Mouse (Mus musculus): Measurements from ENCODE around the gene Shprh. TPM values are rescaled to one million over a fixed set of nuclear protein-coding genes. Genes with fewer than 3 reads are reported as not detected.
"Not testable (repeated sequence)": the region's sequence is repeated elsewhere in the genome, so short reads cannot be mapped to it uniquely, and the experiment has no call there.

Shprh gene
- polyA plus RNA-seq, 1 experiment, result 3.8 TPM

DNA sequence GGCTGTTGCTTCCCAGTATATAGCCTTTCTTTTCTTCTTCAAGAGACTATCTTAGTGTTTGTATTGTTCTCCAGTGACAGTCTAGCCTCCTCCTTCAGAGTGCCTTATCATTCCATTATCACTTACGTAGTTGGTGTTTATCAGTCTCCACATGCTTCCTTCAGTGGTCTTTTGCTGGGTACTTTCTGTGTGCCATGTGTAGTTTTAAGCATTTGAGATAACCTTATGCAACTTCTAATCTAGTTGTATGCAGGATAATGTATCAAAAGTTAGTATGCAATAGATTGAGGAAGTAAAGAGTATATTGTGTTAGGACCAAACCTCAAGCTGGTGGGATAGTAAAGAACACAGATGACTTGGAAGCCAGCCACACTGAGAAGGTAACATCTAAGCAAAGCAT, 59.4 kb downstream of the Shprh start:
- 51% methylated on average over 1 of the region's 1 CpGs for WGBS
- TF ChIP-seq POLR2A (IDR thresholded peaks at IDR 0.05; ENCODE audit: borderline replicate concordance, control insufficient read depth, low read depth, low read length), result no peak
- TF ChIP-seq CTCF (IDR thresholded peaks at IDR 0.05; ENCODE audit: control insufficient read depth, insufficient read depth, low read length), result no peak
- no peaks in the 10 kb centered on the region; the same call in 1 of the 2 replicates for H3K4me1 ChIP-seq (ENCODE audit: control insufficient read depth, insufficient read depth, low read length)
- H3K4me3 ChIP-seq (replicated peaks; ENCODE audit: control insufficient read depth, low read depth, low read length), result no peak overlapping the region
- no peak overlapping the region for H3K27ac ChIP-seq (ENCODE audit: control insufficient read depth, insufficient read depth, low read depth, low read length, poor library complexity)

DNA sequence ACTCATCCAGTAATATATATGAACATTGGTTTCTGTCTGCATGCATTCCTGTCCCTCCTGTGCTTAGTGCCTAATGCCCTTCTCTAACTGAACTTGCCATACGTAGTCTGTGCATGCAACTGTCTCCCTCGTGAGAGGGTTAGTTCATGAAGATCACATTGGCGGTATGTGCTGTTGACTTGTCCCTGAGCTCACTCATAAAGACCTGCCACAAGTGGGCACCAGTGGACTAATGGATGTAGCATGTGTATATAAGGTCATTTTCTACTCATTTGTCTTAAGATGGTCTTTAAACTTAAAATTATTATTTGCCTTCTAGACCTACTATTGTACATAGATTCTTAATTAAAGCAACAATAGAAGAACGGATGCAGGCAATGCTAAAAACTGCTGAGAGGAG, 62.8 kb downstream of the Shprh start:
- Histone ChIP-seq H3K4me3 (replicated peaks; ENCODE audit: control insufficient read depth, low read depth, low read length) (no peak overlapping the region), H3K4me1 (ENCODE audit: control insufficient read depth, insufficient read depth, low read length) (no peaks in the 10 kb centered on the region), H3K27ac (ENCODE audit: control insufficient read depth, insufficient read depth, low read depth, low read length, poor library complexity) (no peak overlapping the region)
- 83% methylated on average over 4 of the region's 4 CpGs for WGBS
- TF ChIP-seq POLR2A (IDR thresholded peaks at IDR 0.05; ENCODE audit: borderline replicate concordance, control insufficient read depth, low read depth, low read length), result no peak

DNA sequence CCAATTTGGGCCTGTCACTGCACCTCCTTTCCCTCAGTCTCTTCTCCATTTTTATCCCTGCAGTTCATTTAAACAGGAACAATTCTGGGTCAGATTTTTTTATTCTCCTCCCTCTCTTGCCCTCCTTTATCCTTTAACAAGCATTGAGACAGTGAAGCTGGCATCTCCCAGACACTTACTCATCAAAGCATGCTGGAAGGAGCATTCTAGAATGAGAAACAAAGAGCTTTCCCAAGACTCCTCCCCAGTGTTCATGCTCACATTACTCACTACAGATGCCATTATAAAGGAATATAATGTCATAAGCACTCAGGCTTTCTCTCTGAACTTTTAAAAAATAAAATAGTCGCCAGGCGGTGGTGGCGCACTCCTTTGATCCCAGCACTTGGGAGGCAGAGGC, 77.2 kb downstream of the Shprh start:
- 81% methylated on average over 3 of the region's 3 CpGs for WGBS
- TF ChIP-seq POLR2A (IDR thresholded peaks at IDR 0.05; ENCODE audit: borderline replicate concordance, control insufficient read depth, low read depth, low read length) (no peak), CTCF (IDR thresholded peaks at IDR 0.05; ENCODE audit: control insufficient read depth, insufficient read depth, low read length) (no peak)
- H3K4me3 ChIP-seq (replicated peaks; ENCODE audit: control insufficient read depth, low read depth, low read length), result no peak overlapping the region

DNA sequence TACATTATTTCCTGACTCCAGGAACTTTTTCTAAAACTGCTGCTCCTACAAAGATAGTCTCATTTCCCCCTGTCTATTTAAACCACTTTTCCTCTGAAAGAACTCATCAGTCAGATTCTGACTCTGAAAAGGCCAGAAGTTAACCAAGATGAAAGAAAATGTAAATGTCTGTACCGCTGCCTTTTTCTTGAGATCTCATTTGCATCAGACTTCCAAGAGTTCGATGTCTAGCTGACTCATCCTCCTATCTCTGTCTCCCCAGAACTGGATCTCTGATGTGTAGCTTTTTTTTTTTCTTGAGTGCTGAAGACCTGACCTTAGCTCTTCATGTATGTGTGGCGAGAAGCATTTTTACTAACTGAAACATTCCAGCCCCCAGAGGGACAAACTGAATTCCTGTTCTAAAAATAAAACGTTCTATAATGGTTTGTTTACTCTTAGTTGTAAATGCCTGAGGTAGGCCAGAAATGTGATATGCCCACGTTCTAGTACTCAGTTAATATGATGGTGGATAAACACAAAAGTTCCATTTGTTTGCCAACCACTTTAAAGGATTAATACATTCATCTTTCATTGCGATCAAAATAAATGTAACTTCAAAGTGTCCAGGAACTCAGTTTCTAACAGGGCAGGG, 80.4 kb downstream of the Shprh start:
- TF ChIP-seq POLR2A (IDR thresholded peaks at IDR 0.05; ENCODE audit: borderline replicate concordance, control insufficient read depth, low read depth, low read length), result no peak
- TF ChIP-seq CTCF (IDR thresholded peaks at IDR 0.05; ENCODE audit: control insufficient read depth, insufficient read depth, low read length), result no peak
- WGBS, result 61% methylated on average over 6 of the region's 6 CpGs
- Histone ChIP-seq H3K4me3 (replicated peaks; ENCODE audit: control insufficient read depth, low read depth, low read length) (no peak overlapping the region), H3K27ac (ENCODE audit: control insufficient read depth, insufficient read depth, low read depth, low read length, poor library complexity) (no peak overlapping the region), H3K4me1 (ENCODE audit: control insufficient read depth, insufficient read depth, low read length) (no peaks in the 10 kb centered on the region)

More for the DNA sequence above, 77.2 kb downstream of the Shprh start:
- Histone ChIP-seq H3K27ac (ENCODE audit: control insufficient read depth, insufficient read depth, low read depth, low read length, poor library complexity) (no peak overlapping the region), H3K4me1 (ENCODE audit: control insufficient read depth, insufficient read depth, low read length) (no peaks in the 10 kb centered on the region)

DNA sequence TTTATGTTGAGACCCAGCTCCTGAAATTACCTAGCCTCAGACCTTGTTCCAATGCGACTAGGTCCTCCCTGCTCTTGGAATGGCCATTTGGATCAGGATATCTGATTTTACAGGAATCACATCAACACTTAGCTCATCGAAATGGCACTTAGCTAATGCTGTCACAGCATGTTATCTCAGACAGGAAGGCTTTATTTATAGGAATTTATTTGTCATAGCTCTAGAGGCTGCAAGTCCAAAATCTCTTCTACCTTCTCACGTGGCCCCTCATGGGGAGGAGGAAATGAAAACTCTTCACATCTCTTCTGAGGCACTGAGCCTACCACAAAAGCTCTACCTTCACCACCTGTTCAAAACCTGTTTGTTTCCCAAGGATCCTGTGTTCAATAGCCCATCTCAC, 84.0 kb downstream of the Shprh start:
- no peaks in the 10 kb centered on the region for H3K4me1 ChIP-seq (ENCODE audit: control insufficient read depth, insufficient read depth, low read length)
- WGBS, result 65% methylated on average over 3 of the region's 3 CpGs
- no peak overlapping the region for H3K4me3 ChIP-seq (replicated peaks; ENCODE audit: control insufficient read depth, low read depth, low read length)
- TF ChIP-seq CTCF (IDR thresholded peaks at IDR 0.05; ENCODE audit: control insufficient read depth, insufficient read depth, low read length) (no peak), POLR2A (IDR thresholded peaks at IDR 0.05; ENCODE audit: borderline replicate concordance, control insufficient read depth, low read depth, low read length) (no peak)
- no peak overlapping the region for H3K27ac ChIP-seq (ENCODE audit: control insufficient read depth, insufficient read depth, low read depth, low read length, poor library complexity)

DNA sequence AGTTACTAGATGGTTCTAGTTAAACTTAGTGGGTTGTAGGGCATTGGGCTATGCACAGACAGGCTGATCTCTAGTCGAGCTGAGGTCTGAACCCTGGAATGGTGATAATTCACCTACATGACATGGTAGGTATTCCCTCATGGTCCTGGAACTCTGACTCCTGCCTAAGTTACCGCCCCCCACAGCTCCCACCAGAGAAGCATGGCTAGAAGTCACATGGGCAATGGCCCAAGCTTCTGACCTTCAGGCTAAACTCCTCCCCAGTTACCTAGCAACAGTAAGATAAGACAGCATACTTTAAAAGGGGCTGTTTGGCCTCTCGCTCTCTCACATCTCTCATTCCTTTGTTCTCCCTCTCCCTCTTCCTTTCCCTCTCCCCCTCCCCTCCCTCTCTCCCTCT, 93.8 kb downstream of the Shprh start:
- WGBS, result 79% methylated on average over 3 of the region's 3 CpGs
- H3K4me1 ChIP-seq (ENCODE audit: control insufficient read depth, insufficient read depth, low read length); H3K4me3 ChIP-seq (replicated peaks; ENCODE audit: control insufficient read depth, low read depth, low read length); H3K27ac ChIP-seq (ENCODE audit: control insufficient read depth, insufficient read depth, low read depth, low read length, poor library complexity): not testable (repeated sequence)

DNA sequence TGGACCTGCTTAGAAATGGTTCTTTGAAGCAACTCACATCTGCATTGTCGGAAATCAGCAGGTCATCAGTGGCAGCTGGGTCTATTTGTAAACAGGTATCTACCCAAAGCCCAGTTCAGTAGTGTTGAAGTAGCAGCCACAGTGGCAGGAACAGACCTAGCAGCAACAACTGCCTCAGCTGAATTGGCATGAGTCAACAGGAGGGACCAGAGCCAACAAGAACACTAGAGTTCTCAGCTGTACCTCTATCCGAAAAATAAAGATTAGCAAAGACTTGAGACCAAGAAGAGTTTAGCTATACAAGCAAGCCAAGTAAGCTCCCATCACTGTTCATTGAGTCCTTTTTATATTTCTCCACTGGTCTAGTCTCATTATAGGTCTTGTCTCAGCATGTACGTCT, 99.0 kb downstream of the Shprh start:
- no peaks in the 10 kb centered on the region for H3K4me1 ChIP-seq (ENCODE audit: control insufficient read depth, insufficient read depth, low read length)
- TF ChIP-seq CTCF (IDR thresholded peaks at IDR 0.05; ENCODE audit: control insufficient read depth, insufficient read depth, low read length) (no peak), POLR2A (IDR thresholded peaks at IDR 0.05; ENCODE audit: borderline replicate concordance, control insufficient read depth, low read depth, low read length) (no peak)
- 82% methylated on average over 3 of the region's 3 CpGs for WGBS
- no peak overlapping the region for H3K27ac ChIP-seq (ENCODE audit: control insufficient read depth, insufficient read depth, low read depth, low read length, poor library complexity)
- no peak overlapping the region for H3K4me3 ChIP-seq (replicated peaks; ENCODE audit: control insufficient read depth, low read depth, low read length)

DNA sequence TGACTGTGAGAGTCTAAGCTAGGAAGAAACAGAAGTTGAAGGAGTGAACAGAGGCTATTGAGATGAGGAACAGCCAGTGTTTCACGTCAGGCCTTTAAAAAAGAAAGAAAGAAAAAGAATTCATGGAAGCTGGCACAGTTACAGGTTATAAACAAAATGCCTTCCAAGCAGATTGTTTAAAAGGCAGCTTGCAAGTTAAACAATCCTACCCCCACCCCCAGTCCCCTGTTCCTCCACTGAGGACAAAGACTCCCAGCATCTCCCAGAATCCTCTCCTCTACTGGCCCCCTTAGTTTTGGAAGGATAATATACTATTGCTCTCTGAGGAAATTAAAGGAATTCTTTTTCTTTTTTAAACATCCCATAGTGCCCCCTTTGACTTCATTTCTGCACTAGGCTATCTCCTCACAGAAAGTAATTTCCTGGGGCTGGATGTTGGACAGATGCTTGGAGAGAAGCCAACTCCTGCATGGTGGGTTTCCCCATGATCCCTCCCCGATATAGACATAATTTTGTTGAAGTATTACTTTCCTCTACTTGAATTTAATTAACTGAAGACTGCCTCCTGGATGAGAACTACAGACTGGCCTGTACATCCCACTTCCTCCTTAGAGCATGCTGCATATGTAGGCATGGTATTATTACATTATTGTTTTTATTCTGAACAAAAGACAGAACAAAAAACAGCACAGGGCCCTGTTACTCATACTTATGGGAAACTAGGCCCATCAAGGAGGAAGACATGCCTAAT, 101.2 kb downstream of the Shprh start:
- TF ChIP-seq POLR2A (IDR thresholded peaks at IDR 0.05; ENCODE audit: borderline replicate concordance, control insufficient read depth, low read depth, low read length) (no peak), CTCF (IDR thresholded peaks at IDR 0.05; ENCODE audit: control insufficient read depth, insufficient read depth, low read length) (no peak)
- Histone ChIP-seq H3K4me3 (replicated peaks; ENCODE audit: control insufficient read depth, low read depth, low read length) (no peak overlapping the region), H3K4me1 (ENCODE audit: control insufficient read depth, insufficient read depth, low read length) (no peaks in the 10 kb centered on the region), H3K27ac (ENCODE audit: control insufficient read depth, insufficient read depth, low read depth, low read length, poor library complexity) (no peak overlapping the region)
- WGBS, result 62% methylated on average over 2 of the region's 2 CpGs

DNA sequence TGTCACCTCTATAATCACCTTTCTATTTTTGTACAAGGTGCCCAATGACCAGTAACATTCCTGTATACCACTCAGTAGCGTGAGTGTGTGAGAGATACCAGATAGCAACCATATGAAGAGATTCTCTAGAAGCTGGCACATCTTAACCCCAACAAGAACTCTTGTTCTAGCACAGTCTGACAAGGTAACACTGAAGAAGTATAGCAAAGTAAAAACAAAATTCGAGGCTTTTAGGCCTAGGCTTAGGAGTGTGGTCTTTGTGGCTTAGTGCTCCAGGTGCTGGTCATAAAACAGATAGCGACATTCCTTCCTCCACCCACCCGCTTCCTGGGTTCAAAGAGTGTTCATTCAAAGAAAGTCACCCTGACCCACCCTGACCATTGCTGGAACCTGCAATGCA, 104.4 kb downstream of the Shprh start:
- WGBS, result 74% methylated on average over 4 of the region's 4 CpGs
- H3K4me1 ChIP-seq (ENCODE audit: control insufficient read depth, insufficient read depth, low read length); H3K27ac ChIP-seq (ENCODE audit: control insufficient read depth, insufficient read depth, low read depth, low read length, poor library complexity); H3K4me3 ChIP-seq (replicated peaks; ENCODE audit: control insufficient read depth, low read depth, low read length): not testable (repeated sequence)
